Mouse (Mus musculus) C2C12 (cell line): ENCODE measurements around the gene Pdha1. TPM values are rescaled to one million over a fixed set of nuclear protein-coding genes. Genes with fewer than 3 reads are reported as not detected.
A peak's percentile ranks its signal among the peaks of the same experiment; 100 is the strongest.

Experiments
- H3K27me3 ChIP-seq: one replicate; pipeline ENCODE4 v1.6.1; 2011; ENCODE audit not compliant: control insufficient read depth, insufficient read depth, insufficient read length
- H3K36me3 ChIP-seq: one replicate; pipeline ENCODE4 v1.6.1; 2011; ENCODE audit not compliant: control insufficient read depth, insufficient read depth
- H3K4me3 ChIP-seq: one replicate; pipeline ENCODE4 v1.5.1; 2011; ENCODE audit warnings: mild to moderate bottlenecking, control low read depth; ENCODE audit not compliant: poor library complexity, insufficient read depth, severe bottlenecking
- H3K79me2 ChIP-seq: one replicate; pipeline ENCODE4 v1.6.1; 2011; ENCODE audit not compliant: control insufficient read depth, insufficient read depth
- H3K79me3 ChIP-seq: one replicate; pipeline ENCODE4 v1.6.1; 2011; ENCODE audit warnings: low read depth, control low read depth
- H3ac ChIP-seq: one replicate; pipeline ENCODE3; 2011; ENCODE audit warnings: low read depth; ENCODE audit not compliant: control insufficient read depth, insufficient read length
- CEBPB ChIP-seq: IDR thresholded peaks from one replicate; pipeline ENCODE4 v1.6.1; 2011; ENCODE audit warnings: low read depth, mild to moderate bottlenecking, control low read depth, moderate library complexity
- CTCF ChIP-seq: IDR thresholded peaks from one replicate; pipeline ENCODE4 v1.5.1; 2011; ENCODE audit not compliant: control insufficient read depth, insufficient read depth, insufficient read length
- FOSL1 ChIP-seq: IDR thresholded peaks from one replicate; pipeline ENCODE4 v1.8.0; 2011; ENCODE audit warnings: mild to moderate bottlenecking, low read length; ENCODE audit not compliant: poor library complexity, insufficient read depth, severe bottlenecking
- MAX ChIP-seq: IDR thresholded peaks from one replicate; pipeline ENCODE4 v1.6.1; 2011; ENCODE audit warnings: mild to moderate bottlenecking, control low read depth
- MYOD1 ChIP-seq: IDR thresholded peaks from one replicate; pipeline ENCODE4 v1.6.1; 2011; ENCODE audit warnings: low read depth; ENCODE audit not compliant: control insufficient read depth, insufficient read length
- MYOG ChIP-seq: IDR thresholded peaks from one replicate; pipeline ENCODE4 v1.6.1; 2011; ENCODE audit not compliant: control insufficient read depth, insufficient read length; ENCODE audit errors: extremely low read depth
- USF1 ChIP-seq: IDR thresholded peaks from one replicate; pipeline ENCODE4 v1.6.1; 2011; ENCODE audit warnings: low read depth, mild to moderate bottlenecking, control low read depth, moderate library complexity
- long read RNA-seq, 2 experiments: library from polyadenylated mRNA; unstranded; transcript quantifications; one replicate each; pipeline ENCODE4 v2.0.0; 2019 to 2020
- polyA plus RNA-seq: library from polyadenylated mRNA; unstranded; fragments of >200 nt; fragmentation: generic; extraction: Trizol; gene quantifications from one replicate; pipeline ENCODE4 v1.2.1, GENCODE M21; 2012; ENCODE audit warnings: missing spikeins

Gene Pdha1
- polyA plus RNA-seq: 82.5 TPM
- long read RNA-seq, experiment 1, transcript Pdha1-201 (11 exons, 2,848 nt): major isoform, 148 of 177 reads
- long read RNA-seq, experiment 1, partial matches to known transcripts: 6 of 177 reads
- long read RNA-seq, experiment 1, other reads (novel, unspliced or antisense): 23 of 177 reads
- long read RNA-seq, experiment 2, transcript Pdha1-201 (11 exons, 2,848 nt): major isoform, 1,518 of 1,577 reads
- long read RNA-seq, experiment 2, partial matches to known transcripts: 13 of 1,577 reads
- long read RNA-seq, experiment 2, other reads (novel, unspliced or antisense): 46 of 1,577 reads

DNA sequence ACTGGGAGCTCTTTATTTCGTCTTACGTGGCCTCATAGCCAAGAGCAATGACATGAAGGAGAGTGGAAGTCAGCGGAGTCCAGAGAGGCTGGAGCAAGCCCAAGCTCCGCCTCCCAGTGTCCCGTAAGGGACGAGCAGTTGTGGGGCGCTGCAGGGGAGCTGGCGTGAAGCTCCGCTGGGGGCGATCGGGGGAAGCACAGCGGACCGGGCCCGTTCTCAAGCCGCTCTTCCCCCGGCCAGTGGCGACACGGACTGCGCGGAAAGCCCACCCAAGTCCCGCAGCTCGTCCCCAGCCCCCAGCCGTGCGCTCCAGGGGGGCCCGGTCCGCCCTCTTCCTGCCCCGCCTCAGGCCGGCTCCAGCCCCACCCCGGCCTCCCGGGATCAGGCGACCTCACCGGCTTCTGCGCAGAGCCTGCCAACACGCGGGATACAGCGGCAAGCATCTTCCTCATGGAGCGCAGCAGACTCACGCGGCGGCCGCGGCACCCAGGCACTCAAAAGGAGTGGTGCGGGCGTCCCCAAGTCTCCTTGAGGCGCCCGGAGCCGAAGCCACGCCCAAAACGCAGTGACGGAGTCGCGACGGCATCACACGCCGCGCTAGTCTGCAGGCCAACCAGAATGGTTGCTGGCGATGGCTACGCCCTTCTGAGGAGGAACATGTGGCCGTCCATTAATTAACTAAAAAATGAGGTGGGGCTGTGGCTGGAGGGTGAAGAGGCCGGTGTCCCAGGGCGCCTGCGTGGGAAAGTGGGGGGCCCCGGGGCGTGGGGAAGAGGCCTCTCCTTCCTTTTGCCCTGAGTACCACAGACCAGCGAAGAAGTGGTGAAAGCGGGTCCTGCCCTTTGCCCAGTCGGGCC, at the start of gene Pdha1:
Gene Pdha1 (minus strand): TSS at position 553 of the 857 bp plus-strand sequence.
- Histone ChIP-seq H3K4me3 (peak within 1 kb of the TSS; percentile 39), H3K36me3 (peaks cover 3% of the 10 kb centered on the region), H3K79me2 (peaks cover 48% of the 10 kb centered on the region), H3K79me3 (peaks cover 44% of the 10 kb centered on the region), H3K27me3 (no peaks in the 10 kb centered on the region), H3ac (peak within 1 kb of the TSS; percentile 70)
- TF ChIP-seq USF1 (no peak), CEBPB (no peak), MYOD1 (no peak), MYOG (no peak), FOSL1 (no peak), MAX (no peak), CTCF (no peak)

DNA sequence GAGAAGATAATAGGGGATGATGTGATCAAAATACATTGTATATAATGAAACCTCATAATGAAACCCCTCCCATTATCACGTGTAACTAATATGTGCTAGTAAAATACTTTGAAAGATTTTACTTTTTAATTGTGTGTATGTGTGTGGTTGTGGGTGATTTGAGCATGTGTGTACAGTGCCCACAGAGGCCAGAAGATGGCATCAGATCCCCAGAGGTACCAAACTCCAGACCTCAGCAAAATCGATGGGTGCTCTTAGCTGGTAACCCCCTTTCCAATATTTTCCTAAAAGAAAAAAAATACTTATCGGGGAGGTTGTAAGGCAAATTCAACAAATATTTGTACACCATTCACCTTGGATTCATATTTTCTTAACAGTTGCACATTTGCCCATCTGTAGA, 40.8 kb upstream of the Pdha1 start:
- no peaks in the 10 kb centered on the region for H3K27me3 ChIP-seq
- TF ChIP-seq MYOD1: no peak
- no peak for TF ChIP-seq CTCF
- TF ChIP-seq MAX: no peak
- no peak for TF ChIP-seq FOSL1
- TF ChIP-seq CEBPB: no peak
- no peak for TF ChIP-seq MYOG
- TF ChIP-seq USF1: no peak
- no peaks in the 10 kb centered on the region for H3K36me3 ChIP-seq
- no peaks in the 10 kb centered on the region for H3K79me2 ChIP-seq
- H3K79me3 ChIP-seq: no peaks in the 10 kb centered on the region
- H3K4me3 ChIP-seq: no peak overlapping the region
- no peak overlapping the region for H3ac ChIP-seq

DNA sequence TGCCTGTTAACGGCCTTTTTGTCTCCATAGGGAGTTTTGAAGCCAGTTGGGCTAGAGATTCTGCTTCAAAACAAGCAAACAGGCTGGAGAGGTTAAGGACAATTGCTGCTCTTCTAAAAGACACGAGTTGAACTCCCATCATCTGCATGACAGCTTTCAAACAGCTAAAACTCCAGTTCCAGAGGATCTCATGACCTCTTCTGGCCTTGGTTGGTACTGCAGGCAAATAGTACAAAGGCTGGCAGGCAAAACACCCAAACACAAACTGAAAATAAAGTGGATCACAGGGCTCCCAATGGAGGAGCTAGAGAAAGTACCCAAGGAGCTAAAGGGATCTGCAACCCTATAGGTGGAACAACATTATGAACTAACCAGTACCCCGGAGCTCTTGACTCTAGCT, 31.9 kb upstream of the Pdha1 start:
- TF ChIP-seq USF1 (no peak), CTCF (no peak), MYOG (no peak), FOSL1 (no peak), CEBPB (no peak), MYOD1 (no peak), MAX (no peak)
- no peaks in the 10 kb centered on the region for H3K36me3 ChIP-seq
- H3K27me3 ChIP-seq: no peaks in the 10 kb centered on the region
- no peaks in the 10 kb centered on the region for H3K79me3 ChIP-seq
- no peak overlapping the region for H3ac ChIP-seq
- no peak overlapping the region for H3K4me3 ChIP-seq
- no peaks in the 10 kb centered on the region for H3K79me2 ChIP-seq

DNA sequence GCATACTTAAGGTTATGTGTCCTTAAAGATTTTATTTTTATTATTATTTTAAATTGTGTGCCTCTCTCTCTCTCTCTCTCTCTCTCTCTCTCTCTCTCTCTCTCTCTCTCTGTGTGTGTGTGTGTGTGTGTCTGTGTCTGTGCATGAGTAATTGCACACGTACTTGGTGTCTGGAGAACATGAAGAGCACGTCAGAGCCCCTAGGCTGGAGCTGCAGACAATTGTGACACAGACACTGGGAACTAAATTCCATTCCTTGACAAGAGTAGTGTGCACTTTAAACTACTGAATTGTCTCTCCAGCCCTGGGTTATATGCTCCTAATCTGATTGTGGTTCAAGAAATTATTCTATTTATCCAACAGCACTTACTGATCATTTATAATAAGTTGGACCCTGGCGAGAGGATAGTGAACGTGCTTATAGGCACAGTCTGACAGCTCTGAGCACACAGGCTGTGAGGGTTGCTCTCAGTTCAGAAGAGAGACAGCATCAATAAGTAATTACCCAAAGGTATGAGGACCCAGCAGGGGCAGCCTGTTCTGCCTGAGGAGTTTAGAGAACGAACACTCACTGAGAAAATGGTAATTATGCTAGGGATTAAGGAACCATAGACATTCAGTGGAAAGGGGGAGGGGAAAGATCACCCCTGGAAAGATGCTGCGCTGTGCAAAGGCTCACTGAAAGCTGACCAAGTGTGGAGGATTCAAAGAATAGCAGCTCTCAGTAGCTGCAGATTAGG, 28.2 kb upstream of the Pdha1 start:
- Histone ChIP-seq H3K4me3 (no peak overlapping the region), H3K79me3 (no peaks in the 10 kb centered on the region), H3K27me3 (no peaks in the 10 kb centered on the region), H3ac (no peak overlapping the region), H3K36me3 (no peaks in the 10 kb centered on the region), H3K79me2 (no peaks in the 10 kb centered on the region)
- TF ChIP-seq MYOD1 (no peak), CTCF (no peak), MAX (no peak), FOSL1 (no peak)

DNA sequence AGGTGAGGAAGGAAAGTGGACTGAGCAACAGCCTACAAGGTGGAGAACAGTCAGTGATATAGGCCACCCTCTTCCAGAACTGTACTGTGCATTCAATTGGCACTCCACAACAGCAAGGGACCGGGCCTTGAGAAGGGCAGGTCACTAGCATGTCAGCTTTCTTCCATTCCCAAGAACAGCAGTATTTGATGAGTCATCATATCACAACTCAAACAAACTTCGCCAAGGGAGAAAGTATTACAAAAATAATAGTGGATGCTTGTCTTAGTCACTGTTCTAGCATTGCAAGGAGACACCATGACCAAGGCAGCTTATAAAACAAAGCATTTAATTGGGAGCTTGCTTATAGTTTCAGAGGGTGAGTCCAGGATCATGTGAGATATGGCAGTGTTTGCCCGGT, 26.0 kb upstream of the Pdha1 start:
- no peaks in the 10 kb centered on the region for H3K36me3 ChIP-seq
- no peak overlapping the region for H3K4me3 ChIP-seq
- no peaks in the 10 kb centered on the region for H3K79me2 ChIP-seq
- TF ChIP-seq MAX: no peak
- no peak for TF ChIP-seq USF1
- TF ChIP-seq FOSL1: no peak
- no peak for TF ChIP-seq MYOG
- TF ChIP-seq CTCF: no peak
- no peak for TF ChIP-seq MYOD1
- TF ChIP-seq CEBPB: no peak
- H3K79me3 ChIP-seq: no peaks in the 10 kb centered on the region
- H3K27me3 ChIP-seq: no peaks in the 10 kb centered on the region
- H3ac ChIP-seq: no peak overlapping the region
